Mouse (Mus musculus): ENCODE measurements around the gene Ube2h.

GRCm38 (mm10) chr6:30286642-30287041, 17.7 kb downstream of the Ube2h start:
- TF ChIP-seq CTCF (IDR thresholded peaks at IDR 0.05; ENCODE audit: borderline replicate concordance, insufficient read depth, low read depth, low read length) = no peak
- no peak for TF ChIP-seq POLR2A (IDR thresholded peaks at IDR 0.05; ENCODE audit: borderline replicate concordance, insufficient read depth, low read length)
